Mouse (Mus musculus): ENCODE data around the gene Sec14l2. TPM values are rescaled to one million over a fixed set of nuclear protein-coding genes. Genes with fewer than 3 reads are reported as not detected.
A peak's percentile ranks its signal among the peaks of the same experiment; 100 is the strongest.

Sec14l2 gene
- total and polyA plus RNA-seq, 3 experiments = 15.5 to 40.1 TPM; not detected in 1

DNA sequence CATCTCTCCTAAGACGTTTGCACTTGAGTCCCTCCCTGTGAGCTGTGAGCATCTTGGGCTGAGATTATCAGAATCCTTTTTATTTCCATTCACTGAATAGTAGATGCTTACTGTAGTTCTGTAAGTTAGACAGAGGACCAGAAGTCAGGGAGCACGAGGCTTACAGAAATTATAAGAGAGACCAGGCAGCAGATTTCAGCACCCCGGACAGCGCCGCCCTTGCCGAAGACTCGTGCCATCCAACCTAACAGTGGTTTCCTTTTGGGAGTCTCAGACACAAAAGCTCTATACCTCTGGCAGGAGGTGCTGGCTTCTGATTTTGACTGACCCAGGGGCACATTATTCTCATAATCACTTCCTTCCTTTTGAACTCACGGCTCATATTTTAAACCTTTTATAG lies 46.6 kb downstream of the Sec14l2 start:
- Histone ChIP-seq H3K36me3 (ENCODE audit: control insufficient read depth in 1 of 2, insufficient read depth in 2 of 2, low read length in 2 of 2) (no peaks in the 10 kb centered on the region), H3K27ac (ENCODE audit: control insufficient read depth, low read depth, low read length) (no peak overlapping the region), H3K9me3 (replicated peaks; ENCODE audit: insufficient read depth, low read length) (no peaks in the 10 kb centered on the region), H3K9ac (ENCODE audit: control insufficient read depth, low read depth, low read length, poor library complexity, severe bottlenecking) (no peak overlapping the region), H3K27me3 (ENCODE audit: control insufficient read depth in 1 of 2, insufficient read depth in 2 of 2, low read length in 2 of 2) (peaks cover 0 to 2% of the 10 kb centered on the region in 2 experiments; a peak in 1 of 4 replicates), H3K4me3 (ENCODE audit: control insufficient read depth in 1 of 2, insufficient read depth in 1 of 2, low read depth in 2 of 2, low read length in 2 of 2) (no peak overlapping the region), H3K4me1 (ENCODE audit: control insufficient read depth in 1 of 2, insufficient read depth in 2 of 2, low read length in 2 of 2) (no peaks in the 10 kb centered on the region), H3K79me2 (ENCODE audit: control insufficient read depth, insufficient read depth, low read length, poor library complexity) (no peaks in the 10 kb centered on the region)
- peak; percentile 84 for DNase-seq (ENCODE audit: low read depth, low spot score)
- TF ChIP-seq MYC (IDR thresholded peaks at IDR 0.05; ENCODE audit: low read depth, low read length) = 0 out of 2 replicates have a peak, but pooled peaks have one; percentile 57
- peak; percentile 59; the same call in 1 of the 2 replicates for TF ChIP-seq BHLHE40 (IDR thresholded peaks at IDR 0.05; ENCODE audit: borderline replicate concordance, low read depth, low read length)
- 0 out of 2 replicates have a peak, but pooled peaks have one; percentile 7 for TF ChIP-seq TCF12 (IDR thresholded peaks at IDR 0.05; ENCODE audit: low read depth, low read length)
- peak; percentile 82 for TF ChIP-seq MAX (IDR thresholded peaks at IDR 0.05; ENCODE audit: low read length)
- 0 out of 2 replicates have a peak, but pooled peaks have one; percentile 7 for TF ChIP-seq RCOR1 (IDR thresholded peaks at IDR 0.05; ENCODE audit: low read depth, low read length)
- TF ChIP-seq HCFC1 (IDR thresholded peaks at IDR 0.05; ENCODE audit: low read depth, low read length) = 0 out of 2 replicates have a peak, but pooled peaks have one; percentile 37
- TF ChIP-seq MAZ (IDR thresholded peaks at IDR 0.05; ENCODE audit: low read depth, low read length) = no peak
- TF ChIP-seq TBP (IDR thresholded peaks at IDR 0.05; ENCODE audit: low read depth, low read length) = no peak
- peak; percentile 96 for TF ChIP-seq MXI1 (IDR thresholded peaks at IDR 0.05; ENCODE audit: low read depth, low read length)
- peak in 1 of 2 experiments; percentile 8; a peak in 1 of 4 replicates for TF ChIP-seq EP300 (IDR thresholded peaks at IDR 0.05; ENCODE audit: low read depth in 1 of 2, low read length in 2 of 2)
- TF ChIP-seq SMC3 (IDR thresholded peaks at IDR 0.05; ENCODE audit: low read depth, low read length) = 0 out of 2 replicates have a peak, but pooled peaks have one; percentile 16
- no peak for TF ChIP-seq POLR2A (IDR thresholded peaks at IDR 0.05; ENCODE audit: control insufficient read depth in 1 of 2, insufficient read depth in 1 of 2, low read depth in 1 of 2, low read length in 2 of 2, poor library complexity in 1 of 2)
- no peak for TF ChIP-seq MAFK (IDR thresholded peaks at IDR 0.05; ENCODE audit: borderline replicate concordance, low read depth, low read length)
- TF ChIP-seq SIN3A (IDR thresholded peaks at IDR 0.05; ENCODE audit: low read length) = peak; percentile 92
- no peak for TF ChIP-seq UBTF (IDR thresholded peaks at IDR 0.05; ENCODE audit: borderline replicate concordance, insufficient read depth, low read depth, low read length)

DNA sequence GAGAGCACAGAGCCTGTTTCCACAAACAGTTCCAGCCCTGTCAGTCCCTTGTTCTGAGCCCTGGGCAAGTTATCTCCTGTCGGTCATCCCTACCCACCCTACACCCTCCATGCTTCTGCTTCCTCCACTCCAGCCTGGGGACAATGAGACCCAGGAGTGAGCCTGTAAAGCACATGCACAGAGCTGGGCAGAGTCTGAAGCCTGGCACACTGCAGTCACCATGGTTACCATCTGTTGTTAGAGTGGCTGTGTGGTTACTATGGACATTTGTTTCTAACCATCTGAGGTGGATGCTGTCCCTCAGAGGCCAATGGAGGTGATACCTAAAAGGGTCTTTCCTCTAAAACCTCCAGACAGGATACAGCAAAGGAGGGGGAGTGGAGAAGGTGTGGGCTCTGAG lies 53.6 kb downstream of the Sec14l2 start:
- H3K4me1 ChIP-seq (ENCODE audit: control insufficient read depth in 1 of 2, insufficient read depth in 2 of 2, low read length in 2 of 2) = no peaks in the 10 kb centered on the region
- TF ChIP-seq SIN3A (IDR thresholded peaks at IDR 0.05; ENCODE audit: low read length) = no peak
- no peak for TF ChIP-seq POLR2AphosphoS2 (IDR thresholded peaks at IDR 0.05; ENCODE audit: low read length)
- no peak for TF ChIP-seq BHLHE40 (IDR thresholded peaks at IDR 0.05; ENCODE audit: borderline replicate concordance, low read depth, low read length)
- TF ChIP-seq GABPA (IDR thresholded peaks at IDR 0.05; ENCODE audit: low read depth, low read length) = no peak
- no peak for TF ChIP-seq JUND (IDR thresholded peaks at IDR 0.05; ENCODE audit: low read depth, low read length)
- TF ChIP-seq MYC (IDR thresholded peaks at IDR 0.05; ENCODE audit: low read depth, low read length) = no peak
- no peak for TF ChIP-seq ELF1 (IDR thresholded peaks at IDR 0.05; ENCODE audit: low read depth, low read length)
- TF ChIP-seq TBP (IDR thresholded peaks at IDR 0.05; ENCODE audit: low read depth, low read length) = no peak
- no peak for TF ChIP-seq MEF2A (IDR thresholded peaks at IDR 0.05; ENCODE audit: extremely low read depth, insufficient replicate concordance, low read depth, low read length, poor library complexity, severe bottlenecking)
- TF ChIP-seq CHD2 (IDR thresholded peaks at IDR 0.05; ENCODE audit: low read length) = no peak
- TF ChIP-seq CTCF (IDR thresholded peaks at IDR 0.05 in 2 of 3, conservative IDR thresholded peaks at IDR 0.05 in 1 of 3; ENCODE audit: control insufficient read depth in 1 of 3, insufficient read depth in 1 of 3, low read depth in 2 of 3, low read length in 3 of 3, poor library complexity in 1 of 3, severe bottlenecking in 1 of 3) = no peak
- TF ChIP-seq ZKSCAN1 (IDR thresholded peaks at IDR 0.05; ENCODE audit: low read depth, low read length) = no peak
- TF ChIP-seq KAT2A (conservative IDR thresholded peaks at IDR 0.05; ENCODE audit: low read depth, low read length) = no peak
- no peak for TF ChIP-seq ZC3H11A (IDR thresholded peaks at IDR 0.05; ENCODE audit: low read depth, low read length)
- no peaks in the 10 kb centered on the region for H3K9me3 ChIP-seq (replicated peaks; ENCODE audit: insufficient read depth, low read length)
- no peaks in the 10 kb centered on the region for H3K36me3 ChIP-seq (ENCODE audit: control insufficient read depth in 1 of 2, insufficient read depth in 2 of 2, low read length in 2 of 2)
- no peak overlapping the region for H3K4me3 ChIP-seq (ENCODE audit: control insufficient read depth in 1 of 2, insufficient read depth in 1 of 2, low read depth in 2 of 2, low read length in 2 of 2)
- peaks cover 1 to 8% of the 10 kb centered on the region in 2 experiments; a peak in 3 of 4 replicates for H3K27me3 ChIP-seq (ENCODE audit: control insufficient read depth in 1 of 2, insufficient read depth in 2 of 2, low read length in 2 of 2)
- H3K9ac ChIP-seq (ENCODE audit: control insufficient read depth, low read depth, low read length, poor library complexity, severe bottlenecking) = no peak overlapping the region
- DNase-seq (ENCODE audit: low read depth, low spot score) = no peak
- no peak overlapping the region for H3K27ac ChIP-seq (ENCODE audit: control insufficient read depth, low read depth, low read length)
- H3K79me2 ChIP-seq (ENCODE audit: control insufficient read depth, insufficient read depth, low read length, poor library complexity) = no peaks in the 10 kb centered on the region
